Mouse (Mus musculus): ENCODE data around the gene Olfr44.

Gene Olfr44

DNA sequence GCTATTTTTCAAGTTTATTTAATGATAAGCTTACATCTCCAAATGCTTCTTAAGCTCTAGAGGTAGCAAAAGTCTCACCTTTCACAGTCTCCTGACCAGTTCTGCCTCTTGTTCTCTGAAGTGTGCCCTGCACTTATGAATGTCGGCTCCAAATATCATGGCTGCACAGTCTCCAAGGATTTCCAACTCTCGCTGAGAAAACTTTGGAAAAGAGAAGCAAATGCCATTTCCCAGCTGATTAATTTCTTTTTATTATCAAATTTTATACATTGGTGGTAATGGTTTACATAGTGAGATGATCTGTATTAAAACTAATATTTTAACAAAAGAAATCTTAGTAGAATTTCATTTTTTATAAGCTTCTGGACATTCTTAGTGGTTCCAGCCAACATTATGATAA lies at the start of gene Olfr44:
Gene Olfr44, minus strand, starts transcription at position 101 of the 400 bp plus-strand sequence.
- no peak for DNase-seq

DNA sequence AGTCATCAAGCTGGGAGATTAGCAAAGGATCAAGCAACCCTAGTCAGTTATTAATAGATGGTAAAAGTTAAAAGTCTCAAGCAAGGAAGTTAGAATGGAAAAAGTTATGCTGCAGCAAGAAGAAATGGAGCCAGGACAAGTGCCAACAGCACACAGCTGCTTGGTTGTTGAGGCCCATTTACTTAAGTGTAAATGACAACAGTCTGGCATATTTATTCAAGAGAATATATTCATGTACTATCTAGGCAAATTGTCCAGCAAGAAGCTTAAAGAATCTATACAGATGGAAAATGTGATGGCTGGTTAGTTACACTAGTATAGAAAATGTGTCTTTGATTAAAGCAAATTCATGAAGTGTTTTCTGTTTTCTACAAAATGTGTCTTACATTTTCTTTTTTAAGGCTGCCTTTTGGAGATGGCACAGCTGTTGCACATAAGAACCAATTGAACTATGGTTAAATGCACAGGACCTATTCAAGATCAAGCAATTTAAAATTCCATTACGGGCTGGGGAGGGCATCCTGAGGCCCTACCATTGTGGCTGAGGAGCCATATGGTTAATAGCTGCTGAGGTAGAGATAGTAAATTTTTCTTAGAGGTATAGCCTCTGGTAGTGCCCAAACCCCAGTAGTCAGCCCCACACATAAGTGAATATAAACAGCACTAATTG lies 30.0 kb upstream of the Olfr44 start:
- DNase-seq = no peak

DNA sequence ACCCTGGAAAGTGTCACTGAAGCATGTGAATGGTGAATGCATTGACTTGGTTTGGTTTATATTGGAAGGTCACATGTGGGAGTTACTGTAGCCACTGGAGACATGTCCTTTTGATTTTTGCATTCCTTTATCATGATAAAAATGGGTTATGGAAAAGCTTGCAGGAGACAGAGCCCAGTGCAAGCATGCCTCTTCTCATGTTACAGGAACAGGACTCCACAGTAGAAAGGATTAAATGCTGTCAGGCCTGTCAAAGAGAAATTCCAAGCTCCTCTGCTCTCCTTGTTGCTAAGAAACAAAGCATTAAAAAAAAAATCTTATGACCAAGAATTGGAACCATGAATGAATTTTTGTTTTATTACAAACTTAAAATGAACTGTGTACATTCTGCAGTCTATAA lies 24.8 kb upstream of the Olfr44 start:
- no peak for DNase-seq

DNA sequence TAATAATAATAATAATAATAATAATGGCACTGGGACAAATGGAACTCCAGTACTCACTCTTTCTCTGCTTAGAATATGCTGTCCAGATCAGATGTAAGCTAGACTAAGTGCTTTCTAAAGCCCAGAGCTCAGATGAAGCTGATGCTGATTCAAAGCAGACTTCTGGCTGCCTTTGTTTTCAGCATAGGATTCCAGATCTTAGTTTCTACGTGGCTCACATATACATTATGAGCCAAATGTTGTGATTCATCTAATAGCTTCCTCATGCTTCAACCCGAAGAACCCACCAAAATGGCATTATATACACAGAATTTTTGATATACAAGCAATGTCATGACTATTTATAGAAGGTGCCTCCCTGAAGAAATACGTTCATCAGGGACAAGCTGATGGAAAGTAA lies 21.7 kb upstream of the Olfr44 start, which contains the start of gene Olfr957:
Gene Olfr957, minus strand, starts transcription at position 279 of the 400 bp plus-strand sequence.
- DNase-seq = no peak

DNA sequence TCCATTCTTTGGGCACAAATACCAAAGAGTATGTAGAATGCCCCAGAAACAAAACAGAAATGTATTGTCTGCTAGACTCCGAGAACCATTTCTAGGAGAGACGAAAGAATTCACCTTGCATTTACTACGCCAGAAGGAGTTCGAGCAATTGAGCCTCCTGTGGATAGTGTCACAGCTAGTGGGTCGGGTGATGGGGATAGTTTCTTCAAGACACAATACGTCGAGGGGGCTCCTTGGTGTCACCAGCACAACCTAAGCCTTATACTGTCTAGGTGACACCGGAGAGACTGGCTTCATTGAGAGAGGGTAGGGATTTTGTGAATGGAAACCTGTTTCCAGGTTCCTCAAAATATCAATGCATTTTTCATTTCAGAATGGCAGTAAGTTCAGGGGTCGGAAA lies 15.6 kb upstream of the Olfr44 start:
- no peak for DNase-seq

DNA sequence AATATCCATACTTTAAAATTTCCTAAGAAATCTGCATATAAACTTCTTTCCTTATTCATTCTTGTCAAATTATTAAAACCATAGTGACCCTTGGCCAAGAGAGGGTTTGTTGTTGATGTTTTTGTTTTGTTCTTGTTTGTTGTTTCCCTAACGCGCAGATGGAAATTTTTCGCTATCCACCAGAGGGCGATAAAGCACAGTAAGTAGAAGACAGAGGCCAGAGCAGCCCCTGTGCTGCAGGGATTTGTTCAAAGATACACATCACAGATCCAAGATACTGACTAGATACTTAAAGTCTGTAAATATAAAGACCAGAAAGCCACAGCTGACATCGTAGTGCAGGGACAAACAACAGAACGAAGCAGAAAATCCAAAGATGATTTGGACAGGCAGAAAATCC lies 15.2 kb upstream of the Olfr44 start:
- no peak for DNase-seq

DNA sequence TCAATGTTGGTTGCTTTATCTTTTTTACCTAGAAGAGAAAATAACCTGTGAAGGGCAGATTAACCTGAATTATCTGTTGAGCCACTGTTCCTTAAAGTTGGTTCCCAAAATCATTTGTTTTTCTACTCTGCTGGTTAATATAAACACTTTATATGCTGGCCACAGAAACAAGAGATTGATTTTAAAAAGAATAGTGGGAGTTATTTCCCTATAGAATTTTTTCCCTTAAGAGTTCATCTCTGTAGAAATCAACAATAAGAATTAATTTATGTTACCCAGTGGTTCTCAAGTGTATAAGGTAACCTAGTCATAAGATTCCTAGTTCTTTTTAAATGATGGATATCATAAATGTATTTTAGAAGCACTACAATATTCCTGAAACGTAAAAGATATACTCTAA lies 22.0 kb downstream of the Olfr44 start, which contains the start of gene Olfr955:
Gene Olfr955, minus strand, starts transcription at position 101 of the 400 bp plus-strand sequence.
- no peak for DNase-seq

DNA sequence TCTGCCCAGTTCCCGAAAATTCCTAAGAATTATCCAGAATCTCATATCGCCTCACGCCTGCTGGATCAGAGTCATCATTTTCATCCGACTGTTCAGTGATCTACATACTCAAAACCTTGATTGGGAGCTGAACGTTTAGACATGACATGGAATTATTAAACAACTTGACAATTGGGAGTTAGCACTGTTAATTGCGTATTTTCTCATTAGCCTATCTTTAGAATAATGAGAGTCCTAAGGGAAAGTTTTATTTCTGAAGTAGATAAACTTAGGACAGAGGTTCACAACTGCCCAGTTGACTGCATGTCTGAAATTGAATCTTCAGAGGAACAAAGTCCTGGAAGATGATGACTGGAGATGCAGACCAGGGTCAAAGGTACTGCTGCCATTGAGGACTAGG lies 37.4 kb downstream of the Olfr44 start, which contains the start of gene Olfr954:
Gene Olfr954, plus strand, starts transcription at position 301 of the 400 bp plus-strand sequence.
- no peak for DNase-seq

All from spleen, adult 18-20 months (tissue).